Comparison of ENCODE assay signal across 9 mouse cellular contexts in the genomic region with DNA sequence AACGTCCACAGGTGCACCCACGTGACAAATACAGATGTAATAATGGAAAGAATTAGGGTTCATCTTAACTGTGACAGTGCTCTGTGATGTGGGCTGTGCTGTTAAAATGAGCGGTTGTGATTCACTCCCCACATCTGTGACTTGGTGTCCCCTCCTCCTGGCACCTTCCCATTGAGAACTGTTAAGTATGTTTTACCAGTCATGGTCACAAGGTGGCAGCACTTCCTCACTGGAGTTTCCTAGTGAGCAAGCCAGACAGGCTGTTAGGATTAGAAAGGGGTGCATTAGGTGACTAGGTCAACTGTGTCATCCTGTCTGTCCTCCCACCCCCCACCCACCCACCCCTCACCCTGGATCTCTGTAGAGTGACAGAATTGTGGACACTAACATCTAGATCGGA. TPM values are rescaled to one million over a fixed set of nuclear protein-coding genes. Genes with fewer than 3 reads are reported as not detected.
DNase-seq lines count a peak whose midpoint lies in the region; ATAC-seq and TF ChIP-seq lines count a peak whose summit lies in the region.
"Had no signal": no experiment of that assay in that cellular context is flagged by ENCODE, and none has a peak within 500 bp of the region (broad histone marks: within the 10 kb centered on the region; RNA-seq: fewer than 3 reads in every experiment).

No protein-coding gene starts in this region.

- peaks cover 15% of the 10 kb centered on the region for H3K27me3 ChIP-seq in hindbrain, embryonic 13.5 days

- H3K27ac ChIP-seq in ES-E14 (ENCODE audit: insufficient read depth, low read depth, low read length, poor library complexity, severe bottlenecking) = no peak overlapping the region
- H3K27ac ChIP-seq in hindbrain, embryonic 13.5 days = no peak overlapping the region
- H3K27ac ChIP-seq: lung, embryonic 15.5 days had no signal

- no peaks in the 10 kb centered on the region for H3K36me3 ChIP-seq in ES-E14 (ENCODE audit: control insufficient read depth, insufficient read depth, low read length, poor library complexity, severe bottlenecking)
- no peaks in the 10 kb centered on the region for H3K36me3 ChIP-seq in hindbrain, embryonic 13.5 days
- H3K36me3 ChIP-seq: lung, embryonic 15.5 days had no signal

- DNase-seq in ES-E14 (ENCODE audit: low read depth, low spot score) = peak; percentile 93
- DNase-seq in brain, adult 2 months (ENCODE audit: low read depth, low spot score) = peak; percentile 91
- peak; percentile 55 for DNase-seq in fibroblast of lung, adult 2 months (ENCODE audit: low read depth)
- DNase-seq in layer of hippocampus, postnatal 14 days (ENCODE audit: low spot score in 2 of 2) = peak; percentile 82 to 88
- peak; percentile 95 for DNase-seq in lung, postnatal 36 days
- DNase-seq in right cerebral cortex, postnatal 10 days (ENCODE audit: low spot score in 2 of 2) = peak; percentile 77 to 85
- DNase-seq in urinary bladder, postnatal 25 days (ENCODE audit: low spot score) = peak; percentile 85

- H3K4me3 ChIP-seq in ES-E14 (ENCODE audit: insufficient read depth in 1 of 2, low read depth in 1 of 2, low read length in 2 of 2, poor library complexity in 1 of 2, severe bottlenecking in 1 of 2) = no peak overlapping the region
- no peak overlapping the region for H3K4me3 ChIP-seq in hindbrain, embryonic 13.5 days
- H3K4me3 ChIP-seq: lung, embryonic 15.5 days had no signal

- no peak overlapping the region for H3K9ac ChIP-seq in ES-E14 (ENCODE audit: insufficient read depth, low read depth, low read length, poor library complexity, severe bottlenecking)
- no peak overlapping the region for H3K9ac ChIP-seq in hindbrain, embryonic 13.5 days
- H3K9ac ChIP-seq: lung, embryonic 15.5 days had no signal

- WGBS in hindbrain, embryonic 13.5 days = 41% methylated on average over 4 of the region's 4 CpGs

- no peaks in the 10 kb centered on the region for H3K9me3 ChIP-seq in ES-E14 (ENCODE audit: control insufficient read depth, insufficient read depth, low read depth, low read length)
- H3K9me3 ChIP-seq in hindbrain, embryonic 13.5 days = no peaks in the 10 kb centered on the region
- H3K9me3 ChIP-seq: lung, embryonic 15.5 days had no signal

- no peak overlapping the region for H3K4me2 ChIP-seq in hindbrain, embryonic 13.5 days
- H3K4me2 ChIP-seq: lung, embryonic 15.5 days had no signal

- ATAC-seq in hindbrain, embryonic 13.5 days (ENCODE audit: low FRiP score) = peak; percentile 75

- peaks cover 0 to 2% of the 10 kb centered on the region in 2 experiments; a peak in 3 of 4 replicates for H3K4me1 ChIP-seq in ES-E14 (ENCODE audit: control insufficient read depth in 2 of 2, insufficient read depth in 2 of 2, low read length in 2 of 2, poor library complexity in 1 of 2)
- H3K4me1 ChIP-seq in hindbrain, embryonic 13.5 days (replicated peaks) = no peaks in the 10 kb centered on the region
- H3K4me1 ChIP-seq: lung, embryonic 15.5 days had no signal

- in situ Hi-C loops in ES-E14 (cut with MboI; ENCODE audit: low sequenced_read_pairs in 2 of 2, unreplicated experiment in 2 of 2) = loop anchor here (5.0 to 10.0 kb wide), 2 partner anchors 170 to 173 kb away; no protein-coding TSS in a partner anchor

TF ChIP-seq in ES-E14, 5 proteins besides CTCF, POLR2A, EP300 and RAD21:
- TF ChIP-seq HCFC1 (IDR thresholded peaks at IDR 0.05; ENCODE audit: borderline replicate concordance, insufficient read depth, low read length) = no peak
- peak; percentile 97 for TF ChIP-seq ZC3H11A (IDR thresholded peaks at IDR 0.05; ENCODE audit: borderline replicate concordance, low read depth, low read length)

RNA-seq across cellular contexts. Expression of a gene that starts 11.7 kb away (rescaled TPM):
- total RNA-seq in ES-E14 (2012; rRNA removed) = 0.31 TPM in 1 of 2 replicates, not detected in the other
- 0.23 and 0.82 TPM in 2 replicates for polyA plus RNA-seq in hindbrain, embryonic 13.5 days (2015; fragmentation: Nextera tagmentation; extraction: Ambion mirVana)
- not detected for total RNA-seq in layer of hippocampus, postnatal 14 days (2021)

RNA-seq across cellular contexts. Expression of a gene that starts 25.9 kb away (rescaled TPM):
- total RNA-seq in ES-E14 (2012; rRNA removed) = 3.8 and 4.7 TPM in 2 replicates
- polyA plus RNA-seq in hindbrain, embryonic 13.5 days (2015; fragmentation: Nextera tagmentation; extraction: Ambion mirVana) = 9.8 and 10.6 TPM in 2 replicates
- 1 to 10 TPM; 7.3 to 8.3 TPM for total RNA-seq in layer of hippocampus, postnatal 14 days (2021)

RNA-seq across cellular contexts. Expression of a gene that starts 53.0 kb away (rescaled TPM):
- total RNA-seq in ES-E14 (2012; rRNA removed) = 5.6 and 16.0 TPM in 2 replicates
- polyA plus RNA-seq in hindbrain, embryonic 13.5 days (2015; fragmentation: Nextera tagmentation; extraction: Ambion mirVana) = 0.88 and 0.96 TPM in 2 replicates
- 1 to 10 TPM; 2.5 to 3.1 TPM for total RNA-seq in layer of hippocampus, postnatal 14 days (2021)

RNA-seq across cellular contexts. Expression of a gene that starts 54.9 kb away (rescaled TPM):
- not detected in 2 replicates for total RNA-seq in ES-E14 (2012; rRNA removed)
- polyA plus RNA-seq in hindbrain, embryonic 13.5 days (2015; fragmentation: Nextera tagmentation; extraction: Ambion mirVana) = not detected in 2 replicates
- total RNA-seq in layer of hippocampus, postnatal 14 days (2021) = not detected
